Mouse (Mus musculus) small intestine, adult 2 months (tissue): Measurements from ENCODE around the gene Htra2. TPM values are rescaled to one million over a fixed set of nuclear protein-coding genes. Genes with fewer than 3 reads are reported as not detected.
A peak's percentile ranks its signal among the peaks of the same experiment; 100 is the strongest.

Experiments used
- H3K27ac ChIP-seq: fragments of 200-500 bp; 2 replicates; pipeline ENCODE4 v1.5.1; 2012; ENCODE audit warnings: low read depth, low read length, control low read depth, inconsistent platforms; ENCODE audit not compliant: insufficient read depth
- H3K27me3 ChIP-seq: fragments of 200-500 bp; 2 replicates; pipeline ENCODE4 v1.6.1; 2012; ENCODE audit warnings: mild to moderate bottlenecking, moderate library complexity, low read length, inconsistent platforms; ENCODE audit not compliant: control insufficient read depth, insufficient read depth
- H3K36me3 ChIP-seq: fragments of 200-500 bp; 2 replicates; pipeline ENCODE4 v1.6.1; 2012; ENCODE audit warnings: mild to moderate bottlenecking, low read length, control low read depth, inconsistent platforms; ENCODE audit not compliant: control insufficient read depth, insufficient read depth
- H3K4me1 ChIP-seq: fragments of 200-500 bp; 2 replicates; pipeline ENCODE4 v1.6.1; 2012; ENCODE audit warnings: low read length, inconsistent platforms, mixed read lengths; ENCODE audit not compliant: control insufficient read depth, insufficient read depth, insufficient read length
- H3K4me3 ChIP-seq: fragments of 200-500 bp; 2 replicates; pipeline ENCODE4 v1.5.1; 2012; ENCODE audit warnings: low read depth, mild to moderate bottlenecking, control low read depth, inconsistent platforms, low read length, moderate library complexity
- CTCF ChIP-seq: fragments of 200-500 bp; IDR thresholded peaks from 2 replicates; pipeline ENCODE4 v1.5.1; 2012; ENCODE audit warnings: low read depth, mild to moderate bottlenecking, control low read depth, inconsistent platforms, low read length, moderate library complexity, mixed read lengths; ENCODE audit not compliant: insufficient replicate concordance, insufficient read length; ENCODE audit errors: extremely low read depth
- POLR2A ChIP-seq: fragments of 200-500 bp; IDR thresholded peaks from 2 replicates; pipeline ENCODE4 v1.6.1; 2012; ENCODE audit warnings: low read depth, mild to moderate bottlenecking, control low read depth, inconsistent platforms, low read length, moderate library complexity
- WGBS: fragments of 180-500 bp; shearing (Covaris S2); methylation state at CpG from one replicate; pipeline ENCODE4 v1.1.7; 2018; 5-methylcytosine and 5-hydroxymethylcytosine counted together
- polyA plus RNA-seq: library from polyadenylated mRNA; depleted of rRNA; stranded (reverse); fragments of >200 nt; gene quantifications from 2 replicates; pipeline ENCODE4 v1.2.3, GENCODE M21; 2012

The Htra2 gene
- polyA plus RNA-seq, 1 experiment = 24.3 TPM

DNA sequence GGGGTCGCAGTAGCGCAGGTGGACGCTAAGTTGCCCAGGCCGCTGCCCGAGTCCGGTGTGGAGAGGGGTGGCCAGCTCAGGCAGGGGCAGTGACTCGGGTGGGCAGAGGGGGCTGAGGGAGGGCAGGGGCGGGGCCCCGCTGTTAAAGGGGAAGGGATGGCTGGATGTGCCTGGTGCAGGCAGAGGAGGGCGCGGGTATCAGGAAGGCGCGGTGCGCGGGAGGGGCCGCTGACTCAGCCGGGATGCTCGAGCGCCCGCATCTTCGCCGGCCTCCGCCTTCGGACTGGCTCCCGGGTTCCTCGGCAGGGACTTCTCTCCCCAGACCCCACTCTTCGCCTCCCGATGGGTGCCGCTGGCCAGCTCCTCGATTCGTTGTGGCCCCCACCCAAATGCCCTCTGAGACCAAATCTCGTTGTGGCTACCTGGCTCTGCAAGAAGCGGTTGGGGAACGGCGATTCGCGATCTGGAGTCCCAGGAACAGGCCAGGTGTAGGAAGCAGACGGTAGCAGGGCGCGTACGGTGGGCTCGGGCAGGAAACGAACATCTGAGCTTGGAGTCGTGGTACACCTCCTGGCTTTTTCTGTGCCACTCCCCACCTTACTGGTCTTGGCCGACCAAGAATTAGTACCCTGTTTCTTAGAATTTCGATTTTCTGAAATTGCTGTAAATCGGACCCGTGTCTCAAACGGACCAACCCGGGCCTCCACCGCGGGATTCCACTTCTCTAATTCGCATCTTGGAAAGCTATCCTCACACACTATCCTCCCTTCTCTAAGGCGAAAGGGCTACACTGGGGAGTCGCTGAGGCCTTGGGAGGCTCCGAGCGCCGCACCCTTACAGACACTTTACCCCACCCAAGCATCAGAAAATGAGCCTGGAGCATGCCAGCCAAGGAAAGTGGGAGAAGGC is 15.5 kb upstream of the Htra2 start:
- peaks cover 22% of the 10 kb centered on the region for H3K4me1 ChIP-seq
- TF ChIP-seq CTCF = no peak
- TF ChIP-seq POLR2A = no peak
- peaks cover 56% of the 10 kb centered on the region for H3K27me3 ChIP-seq
- no peak overlapping the region for H3K27ac ChIP-seq
- H3K36me3 ChIP-seq = peaks cover 5% of the 10 kb centered on the region; the same call in 1 of the 2 replicates
- WGBS = 2% methylated on average over 58 of the region's 58 CpGs
- H3K4me3 ChIP-seq = peak overlapping the region; percentile 31; the same call in 1 of the 2 replicates

DNA sequence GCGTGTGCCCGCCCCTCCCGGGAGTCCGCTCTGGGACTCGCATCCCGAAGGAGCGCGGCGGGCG is 15.0 kb upstream of the Htra2 start, which contains the start of gene Tlx2:
TSS of gene Tlx2 (minus strand) at position 47 of the 64 bp plus-strand sequence.
- WGBS = 2% methylated on average over 10 of the region's 10 CpGs
- peaks cover 58% of the 10 kb centered on the region for H3K27me3 ChIP-seq
- H3K27ac ChIP-seq = no peak within 1 kb of the TSS
- H3K36me3 ChIP-seq = peaks cover 7% of the 10 kb centered on the region; the same call in 1 of the 2 replicates
- H3K4me1 ChIP-seq = peaks cover 22% of the 10 kb centered on the region
- H3K4me3 ChIP-seq = peak within 1 kb of the TSS; percentile 41
- TF ChIP-seq POLR2A (no peak), CTCF (no peak)

DNA sequence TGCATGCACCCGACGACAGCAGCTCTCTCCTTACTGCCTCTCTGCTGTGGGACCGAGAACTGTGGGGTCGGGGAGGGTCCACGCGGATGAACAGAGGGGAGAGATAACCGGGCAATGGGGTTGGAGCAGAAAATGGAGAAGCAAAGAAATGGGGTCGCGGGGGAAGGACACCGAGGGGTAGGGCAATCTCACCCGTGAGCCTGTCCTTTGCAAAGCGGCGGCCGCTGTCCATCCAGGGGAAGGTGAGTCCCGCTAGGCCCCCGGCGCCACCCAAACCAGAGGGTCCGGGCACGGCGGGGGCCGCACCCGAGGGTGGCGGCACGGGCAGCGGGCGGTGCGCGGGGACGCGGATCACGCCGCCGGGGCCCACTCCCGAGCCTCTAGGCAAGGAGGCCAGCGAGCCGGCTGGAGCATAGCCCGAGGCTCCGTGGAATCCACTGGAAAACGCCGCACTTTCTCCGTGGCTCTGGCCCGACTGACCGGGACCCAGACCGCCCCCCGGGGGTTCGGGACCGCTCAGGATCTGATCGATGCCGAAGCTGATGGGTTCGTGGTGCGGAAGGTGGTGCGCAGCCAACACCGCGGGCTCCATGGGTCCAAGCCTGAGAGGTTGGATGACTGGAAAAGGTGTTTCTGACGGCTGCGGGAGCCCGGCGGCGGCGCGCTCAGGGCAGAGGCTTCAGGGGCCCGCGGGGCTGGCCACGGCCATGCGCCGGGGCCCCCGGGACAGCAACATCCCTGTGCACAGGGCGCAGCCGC is 14.6 kb upstream of the Htra2 start:
- WGBS = 3% methylated on average over 69 of the region's 69 CpGs
- TF ChIP-seq CTCF (no peak), POLR2A (no peak)
- Histone ChIP-seq H3K4me3 (peak overlapping the region; percentile 41), H3K36me3 (peaks cover 7% of the 10 kb centered on the region; the same call in 1 of the 2 replicates), H3K27ac (no peak overlapping the region), H3K4me1 (peaks cover 22% of the 10 kb centered on the region), H3K27me3 (peaks cover 62% of the 10 kb centered on the region)

DNA sequence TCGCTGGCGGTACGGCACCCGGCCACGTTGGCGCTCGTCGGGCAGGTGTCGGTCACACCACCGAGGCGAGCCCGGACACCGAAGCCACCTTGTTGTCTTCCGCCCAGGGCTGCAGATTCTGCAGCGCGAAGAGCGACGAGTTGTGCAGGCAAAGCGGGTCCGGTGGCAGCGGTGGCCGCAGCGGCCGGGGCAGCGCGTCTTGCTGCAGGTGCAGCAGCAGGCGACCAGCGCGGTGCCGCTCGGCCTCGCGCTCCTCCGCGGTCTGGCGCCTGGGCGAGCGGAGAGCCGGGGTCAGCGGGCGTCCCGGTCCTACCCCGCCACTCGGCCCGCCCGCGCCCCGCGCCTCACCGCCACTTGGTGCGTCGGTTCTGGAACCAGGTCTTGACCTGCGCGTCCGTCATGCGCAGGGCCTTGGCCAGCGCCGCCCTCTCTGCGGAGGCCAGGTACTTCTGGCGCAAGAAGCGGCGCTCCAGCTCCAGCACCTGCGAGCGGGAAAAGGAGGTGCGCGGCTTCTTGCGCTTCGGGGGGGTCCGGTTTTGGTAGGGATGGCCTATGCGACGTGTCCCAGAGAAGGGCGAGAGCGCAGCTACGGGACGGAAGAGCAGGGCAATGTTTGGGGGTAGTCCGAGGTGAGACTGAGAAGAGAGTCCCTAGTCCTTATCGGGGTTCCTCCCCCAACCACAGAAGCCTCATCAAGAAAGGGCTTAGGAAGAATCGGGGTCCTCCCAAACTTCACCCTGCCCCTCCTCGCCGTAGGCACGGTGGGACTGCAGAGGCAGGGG is 13.8 kb upstream of the Htra2 start:
- WGBS = 2% methylated on average over 81 of the region's 81 CpGs
- Histone ChIP-seq H3K27me3 (peaks cover 62% of the 10 kb centered on the region), H3K4me1 (peaks cover 22% of the 10 kb centered on the region), H3K36me3 (peaks cover 7% of the 10 kb centered on the region; the same call in 1 of the 2 replicates), H3K4me3 (peak overlapping the region; percentile 41), H3K27ac (no peak overlapping the region)
- TF ChIP-seq POLR2A (no peak; the same call in 1 of the 2 replicates), CTCF (no peak)

DNA sequence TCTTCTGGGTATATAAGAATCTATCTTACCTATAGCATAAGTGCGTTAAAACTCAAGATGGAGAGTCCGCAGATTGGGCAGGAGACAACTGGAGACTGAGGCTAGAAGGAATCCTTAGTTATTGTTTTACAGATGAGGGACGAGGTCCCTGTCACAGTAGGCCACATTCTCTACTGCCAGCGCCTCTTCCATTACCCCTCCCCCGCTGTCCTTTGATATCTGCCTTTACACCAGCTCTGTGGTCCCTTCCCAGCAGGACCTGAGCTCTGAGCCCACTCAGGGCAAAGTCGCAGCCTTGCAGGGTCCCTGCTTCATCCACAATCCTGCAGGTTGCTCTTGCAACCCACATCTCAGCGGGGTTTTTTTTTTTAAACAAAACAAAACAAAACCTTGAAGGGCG is 13.1 kb upstream of the Htra2 start:
- 31% methylated on average over 8 of the region's 8 CpGs for WGBS
- H3K4me3 ChIP-seq = peak overlapping the region; percentile 41

DNA sequence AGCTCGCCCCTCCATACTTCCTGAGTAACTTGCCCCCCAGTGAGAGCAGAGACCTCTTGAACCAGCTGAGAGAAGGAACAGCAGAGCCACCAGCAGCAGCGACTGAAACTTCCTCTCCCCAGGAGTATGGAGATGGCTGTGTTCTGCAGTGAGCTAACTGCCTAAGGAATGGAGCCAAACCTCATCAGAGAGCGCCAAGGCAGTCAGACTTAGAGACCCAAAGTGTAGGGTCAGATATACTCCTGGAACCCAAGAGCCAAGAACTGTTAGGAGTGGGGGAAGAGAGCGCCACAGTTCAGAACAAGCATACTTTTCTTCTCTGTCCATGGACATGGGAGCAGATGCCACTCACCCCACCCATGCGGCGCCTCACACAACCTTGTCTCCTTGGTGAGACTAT is 11.4 kb upstream of the Htra2 start:
- no peak overlapping the region for H3K4me3 ChIP-seq
- WGBS = 77% methylated on average over 6 of the region's 6 CpGs
- H3K27ac ChIP-seq = no peak overlapping the region
- peaks cover 8% of the 10 kb centered on the region; the same call in 1 of the 2 replicates for H3K36me3 ChIP-seq
- peaks cover 47% of the 10 kb centered on the region for H3K27me3 ChIP-seq
- TF ChIP-seq POLR2A = no peak
- TF ChIP-seq CTCF = no peak
- peaks cover 22% of the 10 kb centered on the region for H3K4me1 ChIP-seq

More for the DNA sequence above, 13.1 kb upstream of the Htra2 start:
- Histone ChIP-seq H3K27me3 (peaks cover 62% of the 10 kb centered on the region), H3K4me1 (peaks cover 22% of the 10 kb centered on the region), H3K27ac (no peak overlapping the region), H3K36me3 (peaks cover 7% of the 10 kb centered on the region; the same call in 1 of the 2 replicates)
- no peak for TF ChIP-seq POLR2A
- no peak for TF ChIP-seq CTCF
